Mouse (Mus musculus) cerebellum, adult 2 months (tissue): ENCODE measurements at regions not wholly inside any gene's neighbourhood (a gene's known extent, or its start where the extent isn't known, plus 50 kb on each side); places are given as distances from the start of the nearest gene placed in this dataset.
A peak's percentile ranks its signal among the peaks of the same experiment; 100 is the strongest.

Experiments used
- DNase-seq, 2 experiments: peaks; one replicate each; pipeline ENCODE4 v3.0.0; 2021
- H3K27ac ChIP-seq: fragments of 200-500 bp; 2 replicates; pipeline ENCODE4 v1.5.1; 2012; ENCODE audit warnings: low read length, control low read depth, inconsistent platforms; ENCODE audit not compliant: insufficient read depth
- H3K27me3 ChIP-seq: fragments of 200-500 bp; 2 replicates; pipeline ENCODE4 v1.6.1; 2012; ENCODE audit warnings: inconsistent platforms, mild to moderate bottlenecking, low read length, moderate library complexity; ENCODE audit not compliant: control insufficient read depth, insufficient read depth
- H3K4me1 ChIP-seq: fragments of 200-500 bp; 2 replicates; pipeline ENCODE4 v1.6.1; 2011; ENCODE audit warnings: low read length; ENCODE audit not compliant: control insufficient read depth, insufficient read depth
- H3K4me3 ChIP-seq: fragments of 200-500 bp; replicated peaks from 2 replicates; pipeline ENCODE3; 2011; ENCODE audit warnings: mild to moderate bottlenecking, low read depth, low read length, control low read depth; ENCODE audit not compliant: insufficient read depth
- CTCF ChIP-seq: fragments of 200-500 bp; IDR thresholded peaks from 2 replicates; pipeline ENCODE4 v1.5.1; 2011; ENCODE audit warnings: low read depth, mild to moderate bottlenecking, control low read depth, low read length, moderate library complexity, borderline replicate concordance; ENCODE audit not compliant: insufficient read depth
- POLR2A ChIP-seq: fragments of 200-500 bp; IDR thresholded peaks from 2 replicates; pipeline ENCODE4 v1.6.1; 2011; ENCODE audit warnings: low read length, control low read depth, borderline replicate concordance; ENCODE audit not compliant: insufficient read depth
- WGBS: fragments of 180-500 bp; shearing (Covaris S2); methylation state at CpG from one replicate; pipeline ENCODE4 v1.1.7; 2018; 5-methylcytosine and 5-hydroxymethylcytosine counted together

DNA sequence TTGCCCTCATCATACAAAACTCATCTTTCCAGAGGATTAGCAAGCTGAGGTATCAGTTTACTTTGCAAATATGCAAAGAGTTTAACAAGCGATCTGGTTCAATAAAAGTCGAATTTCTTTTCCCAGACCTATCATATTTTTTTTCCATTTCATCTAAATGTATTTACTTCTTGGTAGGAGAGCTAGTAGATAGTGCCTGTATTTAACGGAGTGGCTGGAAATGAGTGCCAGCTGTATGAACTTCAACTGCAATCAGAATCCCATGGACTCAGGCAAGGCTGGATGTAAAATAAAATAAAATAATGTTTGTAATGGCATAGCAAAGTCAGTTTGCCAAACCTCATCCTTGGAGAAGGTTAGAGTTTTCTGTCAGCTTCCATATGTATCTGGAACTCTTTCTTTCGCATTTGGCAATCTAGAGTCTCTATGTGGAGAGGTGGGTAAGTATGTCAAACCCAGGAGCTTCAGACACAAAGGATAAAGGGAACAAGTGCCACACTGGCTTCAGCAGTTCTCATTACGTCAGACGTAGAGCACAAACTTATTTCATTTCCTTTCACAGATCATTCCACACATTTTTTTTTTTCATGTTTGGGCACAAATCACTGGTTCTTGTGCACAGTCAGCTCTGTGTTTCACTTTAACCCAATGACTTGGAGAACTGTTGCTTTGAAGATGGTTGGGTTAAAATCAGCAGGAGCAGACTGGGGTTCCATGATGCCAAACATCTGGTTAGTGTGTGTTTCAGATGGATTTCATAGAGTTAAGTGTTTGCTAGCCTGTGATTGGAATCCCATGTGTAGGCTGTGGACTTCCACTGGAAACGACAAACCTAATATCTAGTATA lies 357.2 kb upstream of the Tmc3 start:
- no peak for DNase-seq
- Histone ChIP-seq H3K4me1 (no peaks in the 10 kb centered on the region), H3K27ac (no peak overlapping the region), H3K4me3 (no peak overlapping the region), H3K27me3 (no peaks in the 10 kb centered on the region)
- TF ChIP-seq POLR2A (no peak), CTCF (no peak)
- WGBS, result 93% methylated on average over 7 of the region's 7 CpGs

DNA sequence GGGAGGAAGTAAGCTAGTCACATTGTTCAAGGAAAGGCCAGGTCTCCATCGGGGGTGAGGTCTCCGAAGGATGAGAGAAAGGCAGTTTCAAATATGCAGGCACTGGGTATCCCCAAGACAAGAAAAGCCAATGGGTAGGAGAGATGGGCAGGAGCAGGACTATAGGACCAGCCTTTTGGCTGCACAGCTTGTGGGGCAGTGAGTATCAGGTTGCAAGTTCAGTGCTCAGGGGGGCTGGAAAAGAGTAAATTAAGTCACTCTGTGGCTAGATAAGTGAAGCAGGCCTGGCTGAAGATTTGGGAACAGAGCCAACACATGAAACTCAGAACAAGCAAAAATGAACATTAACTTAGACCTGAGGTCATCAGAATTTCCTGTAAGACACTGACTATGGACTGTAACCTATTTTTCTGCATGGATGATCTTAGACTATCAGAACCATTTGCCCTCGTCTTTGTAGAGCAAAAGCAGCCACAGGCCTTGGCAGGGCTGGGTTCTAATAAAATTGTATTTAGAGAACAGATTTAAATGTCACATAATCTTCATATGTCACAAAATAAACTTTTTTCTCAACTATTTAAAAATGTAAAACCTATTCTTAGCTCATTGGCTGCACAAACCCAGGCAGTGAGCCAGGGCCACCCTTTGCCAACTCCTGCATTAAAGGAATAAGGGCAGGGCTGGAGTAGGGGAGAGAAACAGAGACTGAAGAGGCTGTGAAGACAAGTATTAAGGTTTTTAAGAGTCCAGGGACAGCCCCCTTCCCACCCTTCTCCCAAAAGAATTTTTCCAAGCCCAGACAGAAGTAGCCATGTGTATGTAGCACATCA lies 354.0 kb upstream of the Tmc3 start:
- no peak overlapping the region for H3K4me3 ChIP-seq
- H3K27me3 ChIP-seq, result no peaks in the 10 kb centered on the region
- H3K4me1 ChIP-seq, result peaks cover 3% of the 10 kb centered on the region; the same call in 1 of the 2 replicates
- H3K27ac ChIP-seq, result no peak overlapping the region
- TF ChIP-seq POLR2A (no peak), CTCF (no peak)
- DNase-seq, result peak; percentile 42 to 52
- 77% methylated on average over 3 of the region's 3 CpGs for WGBS

DNA sequence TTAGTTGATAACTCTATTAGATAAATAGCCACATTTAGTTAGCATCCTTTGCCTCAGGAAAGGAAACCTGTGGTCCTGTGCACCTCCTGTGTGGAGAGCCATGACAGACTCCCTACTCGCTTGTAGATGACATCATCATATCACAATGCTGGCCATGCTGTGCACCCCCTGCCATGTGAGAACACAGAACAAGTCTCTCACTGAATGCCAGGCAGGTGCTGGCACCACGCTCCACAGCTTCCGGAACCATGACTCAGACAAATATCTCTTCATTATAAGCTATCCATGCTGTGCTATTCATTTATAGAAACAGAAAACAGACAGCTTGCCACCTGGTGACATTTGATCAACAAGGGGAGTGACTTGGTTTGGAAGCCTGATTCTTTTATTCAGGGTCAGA lies 349.1 kb upstream of the Tmc3 start:
- WGBS, result 14% methylated on average over 3 of the region's 3 CpGs
- DNase-seq, result peak; percentile 81 to 93
- no peak overlapping the region for H3K4me3 ChIP-seq

DNA sequence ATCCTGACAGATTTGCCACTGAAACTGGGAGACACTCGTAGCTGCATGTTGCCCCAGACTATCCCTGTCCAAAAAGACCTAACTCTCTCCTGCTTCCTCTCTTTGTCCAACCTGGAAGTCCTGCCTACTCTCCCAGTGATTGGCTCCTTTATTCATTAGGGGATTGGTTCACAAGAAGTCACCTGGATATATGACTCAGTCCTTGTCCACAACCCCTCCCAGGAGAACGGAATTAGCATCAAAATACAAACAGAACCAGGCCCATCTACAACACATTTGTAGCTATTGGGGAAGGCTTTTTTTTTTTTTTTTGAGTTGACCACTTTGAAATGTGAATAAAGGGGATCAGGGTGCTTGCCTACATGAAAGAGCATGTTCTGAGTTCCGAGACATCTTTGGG lies 347.4 kb upstream of the Tmc3 start:
- Histone ChIP-seq H3K27ac (no peak overlapping the region), H3K27me3 (no peaks in the 10 kb centered on the region), H3K4me1 (peaks cover 26% of the 10 kb centered on the region; the same call in 1 of the 2 replicates), H3K4me3 (no peak overlapping the region)
- 96% methylated on average over 3 of the region's 3 CpGs for WGBS
- DNase-seq, result no peak
- TF ChIP-seq CTCF, result no peak
- TF ChIP-seq POLR2A, result no peak

More for the DNA sequence above, 349.1 kb upstream of the Tmc3 start:
- Histone ChIP-seq H3K27ac (no peak overlapping the region), H3K27me3 (no peaks in the 10 kb centered on the region), H3K4me1 (peaks cover 21% of the 10 kb centered on the region; the same call in 1 of the 2 replicates)
- TF ChIP-seq CTCF, result no peak
- TF ChIP-seq POLR2A, result no peak

DNA sequence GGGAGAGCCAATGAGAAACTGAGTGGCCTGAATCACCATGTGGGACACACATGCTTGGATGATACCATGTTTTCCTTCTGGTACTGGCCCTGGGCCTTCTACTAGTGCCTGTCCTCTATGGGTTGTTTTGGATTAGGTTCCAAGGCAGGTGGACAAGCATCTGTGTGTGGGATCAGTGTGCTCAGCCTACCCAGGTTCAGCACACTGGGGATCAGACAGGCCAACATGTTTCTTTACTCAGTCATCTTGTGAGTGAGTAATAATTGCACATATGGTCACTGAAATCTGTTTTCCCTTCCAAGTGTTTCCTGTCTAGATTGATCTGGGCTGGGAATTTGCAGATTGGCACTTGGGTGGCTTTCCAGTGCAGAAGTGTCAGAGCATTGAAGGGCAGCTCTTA lies 346.6 kb upstream of the Tmc3 start:
- Histone ChIP-seq H3K27ac (no peak overlapping the region), H3K4me1 (peaks cover 28% of the 10 kb centered on the region; the same call in 1 of the 2 replicates), H3K27me3 (no peaks in the 10 kb centered on the region), H3K4me3 (no peak overlapping the region)
- TF ChIP-seq POLR2A (no peak), CTCF (no peak)
- DNase-seq, result peak; percentile 59 to 87

DNA sequence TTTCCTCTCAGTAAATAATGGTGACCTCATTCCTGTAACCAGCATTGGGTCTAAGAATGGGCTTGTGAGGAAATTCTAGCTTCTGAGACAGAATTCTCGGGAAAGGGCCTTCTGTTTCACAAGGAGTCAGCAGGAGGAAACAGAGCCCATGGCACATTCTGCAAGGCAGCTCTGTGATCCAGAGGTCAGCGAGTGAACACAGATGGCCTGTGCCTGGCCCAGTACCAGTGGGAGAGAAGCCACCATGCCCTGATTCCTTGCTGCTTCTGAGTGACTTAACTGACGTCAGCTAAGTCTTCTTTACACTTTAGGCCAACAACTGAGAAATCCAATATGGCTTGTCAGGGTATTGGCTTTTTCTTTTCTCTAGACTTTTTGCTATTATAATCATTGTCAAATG lies 342.5 kb upstream of the Tmc3 start:
- Histone ChIP-seq H3K27me3 (no peaks in the 10 kb centered on the region), H3K27ac (no peak overlapping the region), H3K4me3 (no peak overlapping the region), H3K4me1 (peaks cover 14% of the 10 kb centered on the region; the same call in 1 of the 2 replicates)
- peak; percentile 83 to 88 for DNase-seq
- no peak for TF ChIP-seq POLR2A
- no peak for TF ChIP-seq CTCF
- under 1% methylated on average over 3 of the region's 3 CpGs for WGBS

DNA sequence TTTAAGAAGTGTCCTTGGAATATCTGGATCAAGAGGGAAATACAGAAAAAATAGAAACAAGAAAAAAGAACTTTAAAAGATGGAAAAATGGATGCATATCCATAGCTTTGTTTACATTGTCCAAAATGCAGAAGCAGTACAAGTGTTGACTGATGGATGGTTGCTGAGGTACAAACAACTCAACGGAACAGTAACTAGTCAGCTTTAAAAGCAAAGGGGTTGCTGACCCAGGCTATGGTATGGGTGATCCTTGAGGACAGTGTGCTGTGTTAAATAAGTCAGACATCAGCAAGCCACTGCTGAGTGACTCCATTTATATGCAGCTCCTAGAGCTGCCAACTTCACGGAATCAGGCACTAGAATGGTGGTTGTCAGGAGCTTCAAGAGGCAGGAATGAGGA lies 338.9 kb upstream of the Tmc3 start:
- TF ChIP-seq POLR2A, result no peak
- TF ChIP-seq CTCF, result no peak
- no peak overlapping the region for H3K4me3 ChIP-seq
- no peaks in the 10 kb centered on the region for H3K27me3 ChIP-seq
- H3K4me1 ChIP-seq, result peaks cover 7% of the 10 kb centered on the region; the same call in 1 of the 2 replicates
- no peak overlapping the region for H3K27ac ChIP-seq
- no peak for DNase-seq
- WGBS, result 87% methylated on average over 2 of the region's 2 CpGs
